Mouse (Mus musculus) liver, adult 2 months (tissue): ENCODE measurements around the gene Rasa3. TPM values are rescaled to one million over a fixed set of nuclear protein-coding genes. Genes with fewer than 3 reads are reported as not detected.
A peak's percentile ranks its signal among the peaks of the same experiment; 100 is the strongest.

ENCODE experiments used
- DNase-seq: peaks from one replicate; pipeline ENCODE4 v3.0.0-alpha.2; 2011; ENCODE audit warnings: low read depth, low spot score; ENCODE audit errors: extremely low read depth
- H3K27ac ChIP-seq: fragments of 200-500 bp; replicated peaks from 2 replicates; pipeline ENCODE4 v1.5.1; 2012; ENCODE audit warnings: low read depth, mild to moderate bottlenecking, control low read depth, inconsistent platforms, low read length; ENCODE audit not compliant: insufficient read depth
- H3K27me3 ChIP-seq: fragments of 200-500 bp; 2 replicates; pipeline ENCODE4 v1.6.1; 2012; ENCODE audit warnings: mild to moderate bottlenecking, moderate library complexity, low read length, inconsistent platforms; ENCODE audit not compliant: control insufficient read depth, insufficient read depth
- H3K36me3 ChIP-seq: fragments of 200-500 bp; 2 replicates; pipeline ENCODE4 v1.6.1; 2012; ENCODE audit warnings: low read length, inconsistent platforms; ENCODE audit not compliant: control insufficient read depth, insufficient read depth
- H3K4me1 ChIP-seq: fragments of 200-500 bp; 2 replicates; pipeline ENCODE4 v1.6.1; 2011; ENCODE audit warnings: low read length; ENCODE audit not compliant: control insufficient read depth, insufficient read depth
- H3K4me3 ChIP-seq: fragments of 200-500 bp; 2 replicates; pipeline ENCODE4 v1.5.1; 2011; ENCODE audit warnings: low read depth, mild to moderate bottlenecking, control low read depth, low read length, moderate library complexity; ENCODE audit not compliant: insufficient read depth
- H3K79me2 ChIP-seq: fragments of 200-500 bp; 2 replicates; pipeline ENCODE4 v1.6.1; 2012; ENCODE audit warnings: inconsistent platforms, mild to moderate bottlenecking, low read length, moderate library complexity; ENCODE audit not compliant: control insufficient read depth, insufficient read depth
- H3K9ac ChIP-seq: fragments of 200-500 bp; 2 replicates; pipeline ENCODE4 v1.6.1; 2012; ENCODE audit warnings: low read depth, mild to moderate bottlenecking, control low read depth, inconsistent platforms, low read length
- CTCF ChIP-seq: fragments of 200-500 bp; IDR thresholded peaks from 2 replicates; pipeline ENCODE4 v1.5.1; 2011; ENCODE audit warnings: low read depth, low read length, control low read depth
- POLR2A ChIP-seq: fragments of 200-500 bp; IDR thresholded peaks from 2 replicates; pipeline ENCODE4 v1.6.1; 2011; ENCODE audit warnings: low read length, control low read depth; ENCODE audit not compliant: insufficient read depth; ENCODE audit errors: extremely low read depth
- WGBS: fragments of 180-500 bp; shearing (Covaris S2); methylation state at CpG from one replicate; pipeline ENCODE4 v1.1.7; 2018; 5-methylcytosine and 5-hydroxymethylcytosine counted together
- polyA plus RNA-seq: library from polyadenylated mRNA; depleted of rRNA; stranded (reverse); fragments of >200 nt; gene quantifications from 2 replicates; pipeline ENCODE4 v1.2.3, GENCODE M21; 2012
- total RNA-seq: library from RNA; depleted of rRNA; stranded (reverse); fragments of >200 nt; gene quantifications from 2 replicates; pipeline ENCODE4 v1.2.3, GENCODE M21; 2014

Gene Rasa3
- total and polyA plus RNA-seq, 2 experiments = 6.6 to 10.3 TPM

DNA sequence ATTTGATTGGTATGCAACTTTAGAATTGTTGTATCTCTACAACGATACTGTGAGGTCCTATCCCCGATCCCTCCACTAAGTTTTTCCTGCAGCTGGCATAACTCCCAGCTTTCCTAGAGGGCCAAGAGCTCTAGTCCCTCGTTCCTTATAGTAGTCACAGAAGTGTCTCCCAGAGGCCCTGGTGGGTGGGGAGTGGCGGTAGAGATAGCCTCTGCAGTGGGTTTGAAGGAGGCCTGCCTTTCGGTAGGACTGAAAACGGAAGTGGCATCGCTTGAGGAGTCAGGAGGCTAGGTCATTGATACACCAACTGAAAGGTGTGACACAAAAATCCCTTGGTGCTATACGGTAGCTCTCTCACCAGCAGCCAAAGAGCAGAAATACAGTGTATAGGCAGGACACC lies 779 bp upstream of the Rasa3 start:
- WGBS = 51% methylated on average over 8 of the region's 8 CpGs
- H3K27me3 ChIP-seq = no peaks in the 10 kb centered on the region
- no peak overlapping the region for H3K27ac ChIP-seq
- no peaks in the 10 kb centered on the region for H3K36me3 ChIP-seq
- DNase-seq = no peak
- no peak overlapping the region for H3K4me3 ChIP-seq
- TF ChIP-seq POLR2A = no peak
- TF ChIP-seq CTCF = no peak
- H3K4me1 ChIP-seq = peaks cover 2% of the 10 kb centered on the region; the same call in 1 of the 2 replicates
- no peaks in the 10 kb centered on the region for H3K79me2 ChIP-seq
- no peak overlapping the region for H3K9ac ChIP-seq

DNA sequence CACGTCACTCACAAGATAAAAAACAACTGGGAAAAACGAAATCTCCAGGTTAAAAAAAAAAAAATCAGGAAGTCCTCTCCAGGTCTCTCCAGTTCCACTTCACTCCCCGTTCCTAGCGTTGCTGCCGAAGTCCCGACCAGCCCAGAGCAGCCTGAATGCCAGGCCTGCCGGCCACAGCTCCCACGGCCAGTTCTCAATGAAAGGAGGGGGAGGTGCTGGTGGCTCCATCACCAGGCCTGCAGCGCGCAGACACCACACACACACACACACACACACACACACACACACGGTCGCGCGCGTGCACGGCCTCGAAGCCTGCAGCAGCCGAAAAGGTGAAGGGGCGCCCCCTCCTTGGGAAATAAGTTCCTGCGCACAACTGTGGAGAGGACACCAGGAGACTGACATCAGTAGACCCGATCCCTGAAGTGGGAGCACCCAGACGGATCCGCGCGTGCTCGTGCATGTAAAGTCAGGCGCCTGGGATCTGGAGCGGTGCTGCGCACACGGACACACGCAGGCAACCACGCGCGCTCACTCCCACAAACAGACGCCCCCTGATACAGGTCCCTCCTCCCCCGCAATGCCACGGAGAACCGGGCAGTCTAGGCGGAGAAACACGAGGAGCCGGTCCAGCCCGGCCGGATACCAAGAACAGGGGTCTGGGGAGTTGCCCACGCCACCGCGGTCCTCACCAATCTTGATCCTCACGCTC lies 546 bp downstream of the Rasa3 start:
- Histone ChIP-seq H3K9ac (peak overlapping the region; percentile 86), H3K27ac (peak overlapping the region; percentile 32), H3K79me2 (no peaks in the 10 kb centered on the region), H3K4me1 (peaks cover 2% of the 10 kb centered on the region; the same call in 1 of the 2 replicates), H3K36me3 (no peaks in the 10 kb centered on the region), H3K27me3 (no peaks in the 10 kb centered on the region), H3K4me3 (peak overlapping the region; percentile 82)
- under 1% methylated on average over 47 of the region's 47 CpGs for WGBS
- DNase-seq = no peak
- TF ChIP-seq CTCF (0 out of 2 replicates have a peak, but pooled peaks have one; percentile 6), POLR2A (no peak)

DNA sequence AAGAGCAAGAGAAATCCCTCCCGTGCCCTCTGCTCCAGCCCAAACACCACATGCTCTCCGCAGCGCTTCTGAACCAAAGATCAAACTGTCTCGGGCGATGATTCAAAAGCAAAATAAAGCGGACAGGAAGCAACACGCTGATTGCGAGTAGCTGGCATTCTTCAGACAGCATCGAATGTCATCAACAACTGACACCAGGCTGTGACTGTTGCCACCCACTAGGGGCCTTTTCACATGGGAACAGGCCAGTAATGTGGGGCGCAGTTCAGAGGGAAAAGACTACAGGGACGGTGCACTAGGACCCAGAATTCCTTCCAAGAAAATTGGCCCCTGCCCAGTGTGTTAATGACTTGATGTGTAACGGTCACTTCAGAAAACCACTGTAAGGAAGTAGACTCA lies 1.1 kb downstream of the Rasa3 start:
- peak overlapping the region; percentile 82 for H3K4me3 ChIP-seq
- no peaks in the 10 kb centered on the region for H3K36me3 ChIP-seq
- H3K9ac ChIP-seq = peak overlapping the region; percentile 58
- under 1% methylated on average over 12 of the region's 12 CpGs for WGBS
- no peaks in the 10 kb centered on the region for H3K27me3 ChIP-seq
- no peaks in the 10 kb centered on the region for H3K79me2 ChIP-seq
- H3K27ac ChIP-seq = peak overlapping the region; percentile 38
- peaks cover 2% of the 10 kb centered on the region; the same call in 1 of the 2 replicates for H3K4me1 ChIP-seq
- DNase-seq = peak; percentile 81
- TF ChIP-seq POLR2A (no peak), CTCF (no peak)

DNA sequence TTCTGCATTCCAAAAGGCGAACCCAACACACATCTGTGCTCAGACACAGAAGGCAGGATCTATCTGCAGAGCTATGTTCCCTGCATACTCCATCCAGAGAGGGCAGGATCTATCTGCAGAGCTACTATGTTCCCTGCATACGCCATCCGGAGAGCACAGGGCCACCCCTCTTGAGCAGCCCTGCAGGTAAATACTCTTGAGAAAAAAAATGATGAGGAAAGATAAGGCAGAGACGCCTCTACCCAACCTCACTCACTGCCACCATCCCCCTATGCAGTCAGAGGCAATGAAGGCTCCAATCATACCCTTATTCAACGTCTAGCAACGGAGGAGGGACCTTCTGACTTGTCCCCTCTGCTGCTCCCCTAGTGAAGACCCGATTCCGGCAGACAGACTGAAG lies 1.9 kb downstream of the Rasa3 start:
- Histone ChIP-seq H3K27ac (peak overlapping the region; percentile 38), H3K79me2 (no peaks in the 10 kb centered on the region), H3K36me3 (no peaks in the 10 kb centered on the region), H3K9ac (no peak overlapping the region), H3K4me1 (peaks cover 2% of the 10 kb centered on the region; the same call in 1 of the 2 replicates), H3K4me3 (no peak overlapping the region), H3K27me3 (no peaks in the 10 kb centered on the region)
- TF ChIP-seq CTCF (no peak), POLR2A (no peak)
- 65% methylated on average over 8 of the region's 8 CpGs for WGBS
- DNase-seq = no peak

DNA sequence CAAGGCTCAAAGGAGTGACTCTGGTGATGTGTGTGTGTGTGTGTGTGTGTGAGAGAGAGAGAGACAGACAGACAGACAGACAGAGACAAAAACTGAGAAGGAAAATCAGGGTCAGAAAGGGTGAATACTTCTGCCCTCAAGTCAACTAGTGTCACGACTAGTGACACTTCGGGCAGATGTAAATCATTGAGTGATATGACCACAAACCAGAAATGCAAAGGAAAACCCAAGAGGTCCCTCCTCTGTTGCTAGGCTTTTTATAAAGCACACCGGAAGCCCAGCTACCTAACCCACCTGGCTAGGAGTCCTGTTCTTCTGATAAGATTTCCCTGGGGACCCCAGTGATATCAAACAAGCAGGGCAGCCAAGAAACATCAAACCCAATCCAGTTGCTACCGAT lies 2.3 kb downstream of the Rasa3 start:
- Histone ChIP-seq H3K27me3 (no peaks in the 10 kb centered on the region), H3K36me3 (no peaks in the 10 kb centered on the region), H3K9ac (no peak overlapping the region), H3K27ac (peak overlapping the region; percentile 38), H3K79me2 (no peaks in the 10 kb centered on the region), H3K4me3 (no peak overlapping the region; the same call in 1 of the 2 replicates), H3K4me1 (peaks cover 2% of the 10 kb centered on the region; the same call in 1 of the 2 replicates)
- 65% methylated on average over 4 of the region's 4 CpGs for WGBS
- TF ChIP-seq POLR2A (no peak), CTCF (no peak)
- DNase-seq = no peak

DNA sequence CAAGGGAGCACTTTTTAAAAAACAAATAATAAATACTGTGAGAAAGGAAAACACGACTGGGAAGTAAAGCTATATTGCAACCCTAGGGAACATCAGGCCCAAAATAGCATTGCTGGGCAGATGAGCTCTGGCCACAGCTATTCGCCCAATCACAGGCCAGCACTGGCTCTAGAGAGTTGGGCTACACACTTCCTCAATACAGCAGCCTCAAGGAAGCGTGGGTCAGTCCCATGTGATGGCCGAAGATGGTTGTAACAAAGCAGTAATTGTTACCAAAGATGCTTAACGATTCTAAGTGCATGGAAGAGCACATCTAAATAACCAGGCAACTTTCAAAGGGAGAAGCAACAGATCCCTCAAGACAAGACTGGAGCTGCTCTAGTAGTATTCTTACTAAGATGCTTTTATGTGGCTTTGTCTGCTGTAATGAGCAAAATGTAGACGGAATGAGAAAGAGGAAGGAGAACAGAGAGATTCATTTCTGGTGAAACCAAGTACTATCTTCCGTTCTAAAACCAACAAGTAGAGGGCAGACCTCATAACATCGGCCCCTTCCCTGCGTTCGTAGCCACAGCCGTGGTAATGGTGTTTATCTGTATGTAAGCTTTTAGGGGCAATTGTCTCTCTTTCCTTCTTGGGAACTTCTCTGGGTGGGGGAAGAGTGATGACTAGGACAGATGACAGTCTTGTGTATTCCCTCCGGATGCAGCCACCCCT lies 3.0 kb downstream of the Rasa3 start:
- Histone ChIP-seq H3K27ac (peak overlapping the region; percentile 24), H3K9ac (no peak overlapping the region), H3K36me3 (no peaks in the 10 kb centered on the region), H3K4me1 (peaks cover 2% of the 10 kb centered on the region; the same call in 1 of the 2 replicates), H3K79me2 (no peaks in the 10 kb centered on the region), H3K4me3 (no peak overlapping the region), H3K27me3 (no peaks in the 10 kb centered on the region)
- TF ChIP-seq POLR2A (no peak), CTCF (no peak)
- WGBS = 73% methylated on average over 12 of the region's 12 CpGs
- DNase-seq = peak; percentile 49
